Mouse (Mus musculus): ENCODE measurements around the gene Car15. TPM values are rescaled to one million over a fixed set of nuclear protein-coding genes. Genes with fewer than 3 reads are reported as not detected.

The Car15 gene
- polyA plus RNA-seq, 1 experiment = 13.0 TPM

- WGBS = 21% methylated on average over 83 of the region's 83 CpGs
- H3K36me3 ChIP-seq (ENCODE audit: control insufficient read depth, insufficient read depth, low read length) = no peaks in the 10 kb centered on the region
- TF ChIP-seq CTCF (IDR thresholded peaks at IDR 0.05; ENCODE audit: extremely low read depth, insufficient read length, insufficient replicate concordance, low read depth, low read length) (no peak), POLR2A (IDR thresholded peaks at IDR 0.05; ENCODE audit: low read depth, low read length) (no peak)
- peak overlapping the region; percentile 62 for H3K4me3 ChIP-seq (ENCODE audit: low read depth, low read length)
- H3K27ac ChIP-seq (ENCODE audit: insufficient read depth, low read depth, low read length) = no peak overlapping the region
- H3K4me1 ChIP-seq (ENCODE audit: control insufficient read depth, insufficient read depth, insufficient read length, low read length) = peaks cover 29% of the 10 kb centered on the region
- H3K27me3 ChIP-seq (ENCODE audit: control insufficient read depth, insufficient read depth, low read length) = peaks cover 83% of the 10 kb centered on the region
These were observed 35.1 kb downstream of the Car15 start for GRCm38 (mm10) chr16:17802839-17803674.

- WGBS = 15% methylated on average over 18 of the region's 18 CpGs
- H3K4me3 ChIP-seq (ENCODE audit: low read depth, low read length) = peak overlapping the region; percentile 62
- H3K4me1 ChIP-seq (ENCODE audit: control insufficient read depth, insufficient read depth, insufficient read length, low read length) = peaks cover 32% of the 10 kb centered on the region
These were observed 35.7 kb downstream of the Car15 start for GRCm38 (mm10) chr16:17802456-17802838.

GRCm38 (mm10) chr16:17801777-17802455, 36.2 kb downstream of the Car15 start:
- no peak overlapping the region for H3K27ac ChIP-seq (ENCODE audit: insufficient read depth, low read depth, low read length)
- H3K4me3 ChIP-seq (ENCODE audit: low read depth, low read length) = no peak overlapping the region
- H3K4me1 ChIP-seq (ENCODE audit: control insufficient read depth, insufficient read depth, insufficient read length, low read length) = peaks cover 32% of the 10 kb centered on the region
- H3K27me3 ChIP-seq (ENCODE audit: control insufficient read depth, insufficient read depth, low read length) = peaks cover 83% of the 10 kb centered on the region
- H3K36me3 ChIP-seq (ENCODE audit: control insufficient read depth, insufficient read depth, low read length) = no peaks in the 10 kb centered on the region
- no peak for TF ChIP-seq POLR2A (IDR thresholded peaks at IDR 0.05; ENCODE audit: low read depth, low read length)
- TF ChIP-seq CTCF (IDR thresholded peaks at IDR 0.05; ENCODE audit: extremely low read depth, insufficient read length, insufficient replicate concordance, low read depth, low read length) = no peak
- 20% methylated on average over 7 of the region's 7 CpGs for WGBS

More at GRCm38 (mm10) chr16:17802456-17802838, 35.7 kb downstream of the Car15 start:
- Histone ChIP-seq H3K27ac (ENCODE audit: insufficient read depth, low read depth, low read length) (no peak overlapping the region), H3K27me3 (ENCODE audit: control insufficient read depth, insufficient read depth, low read length) (peaks cover 83% of the 10 kb centered on the region), H3K36me3 (ENCODE audit: control insufficient read depth, insufficient read depth, low read length) (no peaks in the 10 kb centered on the region)
- no peak for TF ChIP-seq POLR2A (IDR thresholded peaks at IDR 0.05; ENCODE audit: low read depth, low read length)
- no peak for TF ChIP-seq CTCF (IDR thresholded peaks at IDR 0.05; ENCODE audit: extremely low read depth, insufficient read length, insufficient replicate concordance, low read depth, low read length)

- Histone ChIP-seq H3K4me1 (ENCODE audit: control insufficient read depth, insufficient read depth, insufficient read length, low read length) (peaks cover 29% of the 10 kb centered on the region), H3K27me3 (ENCODE audit: control insufficient read depth, insufficient read depth, low read length) (peaks cover 70% of the 10 kb centered on the region), H3K4me3 (ENCODE audit: low read depth, low read length) (no peak overlapping the region), H3K36me3 (ENCODE audit: control insufficient read depth, insufficient read depth, low read length) (no peaks in the 10 kb centered on the region), H3K27ac (ENCODE audit: insufficient read depth, low read depth, low read length) (no peak overlapping the region)
- no peak for TF ChIP-seq CTCF (IDR thresholded peaks at IDR 0.05; ENCODE audit: extremely low read depth, insufficient read length, insufficient replicate concordance, low read depth, low read length)
- no peak for TF ChIP-seq POLR2A (IDR thresholded peaks at IDR 0.05; ENCODE audit: low read depth, low read length)
These were observed 38.6 kb downstream of the Car15 start for GRCm38 (mm10) chr16:17799584-17799983.

GRCm38 (mm10) chr16:17798321-17799180, 39.6 kb downstream of the Car15 start:
- TF ChIP-seq CTCF (IDR thresholded peaks at IDR 0.05; ENCODE audit: extremely low read depth, insufficient read length, insufficient replicate concordance, low read depth, low read length) (no peak), POLR2A (IDR thresholded peaks at IDR 0.05; ENCODE audit: low read depth, low read length) (no peak)
- WGBS = 6% methylated on average over 43 of the region's 45 CpGs
- Histone ChIP-seq H3K4me1 (ENCODE audit: control insufficient read depth, insufficient read depth, insufficient read length, low read length) (peaks cover 21% of the 10 kb centered on the region), H3K4me3 (ENCODE audit: low read depth, low read length) (peak overlapping the region; percentile 64), H3K36me3 (ENCODE audit: control insufficient read depth, insufficient read depth, low read length) (no peaks in the 10 kb centered on the region), H3K27me3 (ENCODE audit: control insufficient read depth, insufficient read depth, low read length) (peaks cover 61% of the 10 kb centered on the region), H3K27ac (ENCODE audit: insufficient read depth, low read depth, low read length) (peak overlapping the region; percentile 41)

- Histone ChIP-seq H3K36me3 (ENCODE audit: control insufficient read depth, insufficient read depth, low read length) (no peaks in the 10 kb centered on the region; the same call in 1 of the 2 replicates), H3K27ac (ENCODE audit: insufficient read depth, low read depth, low read length) (peak overlapping the region; percentile 41), H3K4me1 (ENCODE audit: control insufficient read depth, insufficient read depth, insufficient read length, low read length) (peaks cover 14% of the 10 kb centered on the region), H3K27me3 (ENCODE audit: control insufficient read depth, insufficient read depth, low read length) (peaks cover 56% of the 10 kb centered on the region), H3K4me3 (ENCODE audit: low read depth, low read length) (peak overlapping the region; percentile 64)
- WGBS = 11% methylated on average over 29 of the region's 29 CpGs
- TF ChIP-seq POLR2A (IDR thresholded peaks at IDR 0.05; ENCODE audit: low read depth, low read length) (no peak), CTCF (IDR thresholded peaks at IDR 0.05; ENCODE audit: extremely low read depth, insufficient read length, insufficient replicate concordance, low read depth, low read length) (no peak)
These were observed 40.3 kb downstream of the Car15 start for GRCm38 (mm10) chr16:17797812-17798311.
